Mouse (Mus musculus) lung, embryonic 16.5 days (tissue): ENCODE measurements around the gene Pten. TPM values are rescaled to one million over a fixed set of nuclear protein-coding genes. Genes with fewer than 3 reads are reported as not detected.
"Not testable (repeated sequence)": the region's sequence is repeated elsewhere in the genome, so short reads cannot be mapped to it uniquely, and the experiment has no call there.

ENCODE experiments used
- ATAC-seq: fragments of 200-750 bp; cut with Nextera tagmentation; 2 replicates; pipeline ENCODE4 v1.8.0; 2017; ENCODE audit warnings: low read depth, mild to moderate bottlenecking, moderate library complexity
- H3K27ac ChIP-seq: fragments of 300-500 bp; sonication (generic); 2 replicates; pipeline ENCODE4 v1.5.1; 2014; ENCODE audit warnings: mild to moderate bottlenecking, control low read depth, low read length
- H3K27me3 ChIP-seq: fragments of 300-500 bp; sonication (generic); 2 replicates; pipeline ENCODE4 v1.6.1; 2014; ENCODE audit warnings: low read depth, low read length, mixed read lengths; ENCODE audit not compliant: control insufficient read depth, insufficient read depth
- H3K36me3 ChIP-seq: fragments of 300-500 bp; sonication (generic); 2 replicates; pipeline ENCODE4 v1.6.1; 2014; ENCODE audit warnings: low read length; ENCODE audit not compliant: control insufficient read depth, insufficient read depth
- H3K4me1 ChIP-seq: fragments of 300-500 bp; sonication (generic); replicated peaks from 2 replicates; pipeline ENCODE4 v1.6.1; 2014; ENCODE audit warnings: low read length, mixed read lengths; ENCODE audit not compliant: control insufficient read depth, insufficient read depth
- H3K4me2 ChIP-seq: fragments of 300-500 bp; sonication (generic); 2 replicates; pipeline ENCODE4 v1.6.1; 2014; ENCODE audit warnings: low read depth, low read length, control low read depth
- H3K4me3 ChIP-seq: fragments of 300-500 bp; sonication (generic); 2 replicates; pipeline ENCODE4 v1.5.1; 2014; ENCODE audit warnings: mild to moderate bottlenecking, low read length, control low read depth
- H3K9ac ChIP-seq: fragments of 300-500 bp; sonication (generic); 2 replicates; pipeline ENCODE4 v1.6.1; 2014; ENCODE audit warnings: low read length, control low read depth
- H3K9me3 ChIP-seq: fragments of 300-500 bp; sonication (generic); 2 replicates; pipeline ENCODE4 v1.6.1; 2016; ENCODE audit warnings: low read length; ENCODE audit not compliant: control insufficient read depth
- WGBS: fragments of 180-500 bp; shearing (Covaris S2); extraction: QIAGEN DNeasy Blood & Tissue Kit; methylation state at CpG from one replicate; pipeline ENCODE4 v1.1.7; 2014; 5-methylcytosine and 5-hydroxymethylcytosine counted together
- polyA plus RNA-seq: library from polyadenylated mRNA; unstranded; fragments of >200 nt; fragmentation: Nextera tagmentation; extraction: Ambion mirVana; gene quantifications from 2 replicates; pipeline ENCODE4 v1.2.1, GENCODE M21; 2015

Pten gene
- polyA plus RNA-seq, 1 experiment from 2014 or later: 9.5 TPM

DNA sequence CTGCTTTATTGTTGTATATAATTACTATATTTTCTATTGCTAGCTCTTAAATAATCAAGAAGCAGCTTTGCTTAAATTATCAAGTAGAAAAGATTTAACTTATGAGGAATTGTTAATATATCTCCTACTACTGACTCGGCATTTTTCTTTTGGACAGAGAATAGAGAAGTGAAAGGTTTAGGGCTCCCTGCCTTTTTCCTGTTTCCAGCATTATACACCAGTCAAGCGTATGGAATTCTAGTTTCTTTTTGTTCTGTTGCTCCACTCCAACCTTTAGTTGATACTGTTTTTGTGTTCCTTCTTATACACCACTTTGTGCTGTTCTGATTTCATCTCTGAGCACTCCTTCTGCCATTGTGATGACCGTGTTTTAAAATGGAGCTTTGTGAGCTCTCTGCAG lies 32.2 kb downstream of the Pten start:
- no peak for ATAC-seq
- H3K4me1 ChIP-seq: peaks cover 42% of the 10 kb centered on the region
- no peak overlapping the region for H3K4me2 ChIP-seq
- H3K4me3 ChIP-seq: no peak overlapping the region
- H3K9me3 ChIP-seq: no peaks in the 10 kb centered on the region
- H3K27me3 ChIP-seq: no peaks in the 10 kb centered on the region
- H3K9ac ChIP-seq: no peak overlapping the region
- 65% methylated on average over 3 of the region's 3 CpGs for WGBS
- peaks cover 5% of the 10 kb centered on the region; the same call in 1 of the 2 replicates for H3K36me3 ChIP-seq
- no peak overlapping the region for H3K27ac ChIP-seq

GRCm38 (mm10) chr19:32792610-32793009 lies 35.3 kb downstream of the Pten start:
- Histone ChIP-seq H3K4me1 (peaks cover 39% of the 10 kb centered on the region), H3K4me2 (no peak overlapping the region), H3K9ac (no peak overlapping the region), H3K27ac (no peak overlapping the region), H3K36me3 (no peaks in the 10 kb centered on the region), H3K27me3 (no peaks in the 10 kb centered on the region), H3K9me3 (no peaks in the 10 kb centered on the region), H3K4me3 (no peak overlapping the region)
- ATAC-seq: peak; percentile 82
- WGBS: 9% methylated on average over 6 of the region's 6 CpGs

GRCm38 (mm10) chr19:32793901-32794300 lies 36.6 kb downstream of the Pten start:
- Histone ChIP-seq H3K27ac (no peak overlapping the region), H3K4me2 (no peak overlapping the region), H3K9ac (no peak overlapping the region), H3K4me1 (peaks cover 30% of the 10 kb centered on the region), H3K36me3 (no peaks in the 10 kb centered on the region), H3K27me3 (no peaks in the 10 kb centered on the region), H3K4me3 (no peak overlapping the region), H3K9me3 (no peaks in the 10 kb centered on the region)
- no peak for ATAC-seq

GRCm38 (mm10) chr19:32800557-32800956 lies 43.3 kb downstream of the Pten start:
- Histone ChIP-seq H3K4me1 (peaks cover 3% of the 10 kb centered on the region; the same call in 1 of the 2 replicates), H3K9me3 (no peaks in the 10 kb centered on the region), H3K27ac (no peak overlapping the region), H3K4me2 (no peak overlapping the region), H3K36me3 (peaks cover 10% of the 10 kb centered on the region; the same call in 1 of the 2 replicates), H3K4me3 (no peak overlapping the region), H3K9ac (no peak overlapping the region), H3K27me3 (no peaks in the 10 kb centered on the region)
- 66% methylated on average over 2 of the region's 2 CpGs for WGBS
- ATAC-seq: no peak

DNA sequence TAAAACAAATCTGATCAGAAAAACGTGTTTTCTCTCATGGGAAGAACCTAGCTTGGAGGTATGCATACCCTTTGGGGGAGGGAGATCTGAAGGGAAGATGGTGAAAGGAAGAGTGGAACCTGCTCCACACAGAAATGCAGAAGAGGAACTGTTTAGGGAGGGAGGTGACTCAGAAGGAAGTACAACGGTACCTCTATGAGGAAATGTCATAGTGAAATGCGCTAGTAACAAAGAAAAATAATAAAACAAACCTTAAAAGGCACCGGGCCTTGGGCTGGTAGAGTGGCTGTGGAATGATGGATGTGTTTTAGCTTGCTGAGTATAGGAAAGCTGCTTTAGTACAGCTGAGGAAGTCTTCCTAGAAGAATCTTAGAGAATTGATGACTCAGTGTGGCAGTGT lies 47.4 kb downstream of the Pten start:
- no peak for ATAC-seq
- Histone ChIP-seq H3K4me2 (no peak overlapping the region), H3K4me3 (no peak overlapping the region), H3K4me1 (0 out of 2 replicates have a peak, but pooled peaks cover 7% of the 10 kb centered on the region), H3K9ac (no peak overlapping the region), H3K9me3 (no peaks in the 10 kb centered on the region), H3K27me3 (no peaks in the 10 kb centered on the region), H3K27ac (no peak overlapping the region), H3K36me3 (peaks cover 10% of the 10 kb centered on the region; the same call in 1 of the 2 replicates)
- 62% methylated on average over 4 of the region's 4 CpGs for WGBS

DNA sequence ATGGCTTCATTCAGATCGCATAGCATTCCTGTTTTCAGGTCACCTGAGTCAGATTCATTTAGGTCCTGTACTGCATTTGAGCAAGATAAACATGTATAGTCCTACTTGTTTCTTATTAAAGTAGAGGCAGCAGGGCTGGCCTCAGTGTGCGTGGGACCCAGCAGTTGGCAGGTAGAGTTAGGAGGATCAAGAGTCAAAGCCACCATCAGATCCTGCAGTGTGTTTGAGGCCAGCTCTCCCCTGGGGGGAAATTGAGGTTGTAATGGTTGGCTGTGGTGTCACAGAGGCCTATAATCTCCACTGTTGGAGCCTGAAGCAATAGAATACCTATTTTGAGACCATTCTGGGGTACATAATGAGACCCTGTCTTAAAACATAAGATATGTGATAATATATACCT lies 50.3 kb downstream of the Pten start:
- no peak overlapping the region for H3K4me2 ChIP-seq
- 0 out of 2 replicates have a peak, but pooled peaks cover 4% of the 10 kb centered on the region for H3K4me1 ChIP-seq
- no peak overlapping the region for H3K4me3 ChIP-seq
- H3K9me3 ChIP-seq: no peaks in the 10 kb centered on the region
- H3K27me3 ChIP-seq: no peaks in the 10 kb centered on the region
- 89% methylated on average over 2 of the region's 2 CpGs for WGBS
- no peak overlapping the region for H3K27ac ChIP-seq
- no peaks in the 10 kb centered on the region; the same call in 1 of the 2 replicates for H3K36me3 ChIP-seq
- ATAC-seq: no peak
- no peak overlapping the region for H3K9ac ChIP-seq

GRCm38 (mm10) chr19:32808690-32809089 lies 51.4 kb downstream of the Pten start:
- Histone ChIP-seq H3K4me1 (0 out of 2 replicates have a peak, but pooled peaks cover 4% of the 10 kb centered on the region), H3K4me3 (no peak overlapping the region), H3K27me3 (no peaks in the 10 kb centered on the region), H3K9me3 (no peaks in the 10 kb centered on the region), H3K27ac (no peak overlapping the region), H3K36me3 (no peaks in the 10 kb centered on the region; the same call in 1 of the 2 replicates), H3K9ac (no peak overlapping the region), H3K4me2 (0 out of 2 replicates have a peak overlapping the region, but pooled peaks have one; percentile 13)
- ATAC-seq: peak; percentile 66
- 47% methylated on average over 6 of the region's 6 CpGs for WGBS

DNA sequence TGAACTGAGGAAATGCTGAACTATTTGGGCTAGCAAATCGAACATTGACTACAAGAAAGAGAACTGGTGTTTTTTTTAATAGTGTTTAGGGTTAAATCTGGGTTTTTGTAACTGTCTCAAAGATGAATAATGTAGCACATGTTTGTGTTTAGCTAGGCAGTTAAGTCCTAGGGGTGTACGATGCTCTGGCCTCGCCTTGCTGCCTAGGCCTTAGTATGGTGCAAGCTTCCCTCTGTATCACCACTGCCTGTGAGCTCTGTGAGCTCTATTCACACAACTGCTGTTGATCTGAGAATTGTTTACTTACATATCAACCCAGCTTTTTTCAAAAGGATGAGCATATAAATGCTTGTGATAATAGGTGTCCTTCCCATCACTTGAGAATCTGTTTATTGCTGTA lies 51.8 kb downstream of the Pten start:
- Histone ChIP-seq H3K36me3 (no peaks in the 10 kb centered on the region; the same call in 1 of the 2 replicates), H3K4me1 (0 out of 2 replicates have a peak, but pooled peaks cover 4% of the 10 kb centered on the region), H3K4me2 (no peak overlapping the region), H3K9ac (no peak overlapping the region), H3K4me3 (no peak overlapping the region), H3K27ac (no peak overlapping the region), H3K27me3 (no peaks in the 10 kb centered on the region), H3K9me3 (no peaks in the 10 kb centered on the region)
- no peak for ATAC-seq
- WGBS: 56% methylated on average over 3 of the region's 3 CpGs

- Histone ChIP-seq H3K4me2 (no peak overlapping the region), H3K27me3 (no peaks in the 10 kb centered on the region), H3K9me3 (no peaks in the 10 kb centered on the region), H3K27ac (no peak overlapping the region), H3K4me1 (no peaks in the 10 kb centered on the region), H3K36me3 (peaks cover 7% of the 10 kb centered on the region), H3K9ac (no peak overlapping the region), H3K4me3 (no peak overlapping the region)
- ATAC-seq: no peak
- WGBS: 85% methylated on average over 4 of the region's 4 CpGs
These were observed 61.5 kb downstream of the Pten start for GRCm38 (mm10) chr19:32818759-32819158.

GRCm38 (mm10) chr19:32822959-32823358 lies 65.7 kb downstream of the Pten start:
- not testable (repeated sequence) for H3K9me3 ChIP-seq, H3K36me3 ChIP-seq, H3K4me1 ChIP-seq, ATAC-seq, H3K4me2 ChIP-seq, H3K27me3 ChIP-seq, H3K4me3 ChIP-seq, H3K9ac ChIP-seq, H3K27ac ChIP-seq
- WGBS: no CpG with 5 or more reads among the region's 7 CpGs
